Mouse (Mus musculus) layer of hippocampus, adult 2 months (tissue): ENCODE measurements around the gene Ang2. TPM values are rescaled to one million over a fixed set of nuclear protein-coding genes. Genes with fewer than 3 reads are reported as not detected.

Experiments
- DNase-seq, 2 experiments: peaks; one replicate each; pipeline ENCODE4 v3.0.0; 2022; ENCODE audit warnings: low spot score in 2 of 2
- H3K27ac ChIP-seq: fragments of 200-600 bp; 2 replicates; pipeline ENCODE4 v1.8.1; 2022
- H3K4me3 ChIP-seq: fragments of 200-600 bp; 2 replicates; pipeline ENCODE4 v1.8.1; 2022; ENCODE audit warnings: mild to moderate bottlenecking
- CTCF ChIP-seq: fragments of 200-600 bp; conservative IDR thresholded peaks from 2 replicates; pipeline ENCODE4 v1.8.1; 2022; ENCODE audit warnings: antibody characterized with exemption, mild to moderate bottlenecking, moderate library complexity
- total RNA-seq, 2 experiments: library from RNA; stranded (reverse); gene quantifications; 2 replicates each; pipeline ENCODE4 v1.2.3; 2021

Ang2 gene
- total RNA-seq, 2 experiments from 2014 or later, result not detected

GRCm38 (mm10) chr14:51145521-51145920 lies 53.4 kb downstream of the Ang2 start:
- H3K4me3 ChIP-seq, result no peak overlapping the region
- no peak for TF ChIP-seq CTCF
- DNase-seq, result no peak
- H3K27ac ChIP-seq, result no peak overlapping the region

Other genes with a start within 250 kb of the Ang2 start
- gene Pnp2, start 243.2 kb downstream of the Ang2 start, total RNA-seq, result 1 to 10 TPM in 1 of 2 experiments, under 1 TPM in 1; 0.83 to 1.1 TPM
- not detected for gene Rnase10, start 191.4 kb downstream of the Ang2 start, total RNA-seq
- not detected for gene Rnase9, start 157.3 kb downstream of the Ang2 start, total RNA-seq
- not detected for gene Rnase11, start 149.0 kb downstream of the Ang2 start, total RNA-seq
- gene Rnase12, start 141.5 kb downstream of the Ang2 start, total RNA-seq, result not detected
- not detected for gene Olfr750, start 124.7 kb downstream of the Ang2 start, total RNA-seq
- gene Rnase4, start 108.1 kb downstream of the Ang2 start, total RNA-seq, result 10 to 100 TPM; 15.0 to 18.0 TPM
- gene Ang, start 108.0 kb downstream of the Ang2 start, total RNA-seq, result 1 to 10 TPM; 3.5 to 4.8 TPM
- gene Eddm3b, start 84.7 kb downstream of the Ang2 start, total RNA-seq, result not detected
- gene Rnase6, start 75.2 kb downstream of the Ang2 start, total RNA-seq, result not detected
- 1 to 10 TPM; 3.4 to 4.8 TPM for gene Rnase1, start 52.4 kb downstream of the Ang2 start, total RNA-seq
- gene Rnase2b, start 36.9 kb downstream of the Ang2 start, total RNA-seq, result under 1 TPM in 1 of 2 experiments, not detected in 1; 0.51 TPM
- not detected for gene Ear14, start 4.2 kb upstream of the Ang2 start, total RNA-seq
- not detected for gene Rnase2a, start 57.0 kb upstream of the Ang2 start, total RNA-seq
- gene Gm7247, start 162.6 kb upstream of the Ang2 start, total RNA-seq, result not detected
- not detected for gene Vmn2r88, start 211.7 kb upstream of the Ang2 start, total RNA-seq